Mouse (Mus musculus) forebrain, embryonic 11.5 days (tissue): ENCODE data around the gene Kcnj5. TPM values are rescaled to one million over a fixed set of nuclear protein-coding genes. Genes with fewer than 3 reads are reported as not detected.

Experiments used
- ATAC-seq: fragments of 200-750 bp; cut with Nextera tagmentation; replicated peaks from 2 replicates; pipeline ENCODE4 v1.8.0; 2017; ENCODE audit warnings: moderate TSS enrichment; ENCODE audit not compliant: low FRiP score
- DNase-seq: peaks from one replicate; pipeline ENCODE4 v3.0.0-alpha.2; 2017; ENCODE audit warnings: low spot score
- H3K27ac ChIP-seq: fragments of 300-500 bp; sonication (generic); 2 replicates; pipeline ENCODE4 v1.5.1; 2014; ENCODE audit warnings: low read depth, low read length
- H3K27me3 ChIP-seq: fragments of 300-500 bp; sonication (generic); 2 replicates; pipeline ENCODE4 v1.6.1; 2014; ENCODE audit warnings: mild to moderate bottlenecking, low read length, mixed read lengths; ENCODE audit not compliant: control insufficient read depth, insufficient read depth
- H3K36me3 ChIP-seq: fragments of 300-500 bp; sonication (generic); 2 replicates; pipeline ENCODE4 v1.6.1; 2014; ENCODE audit warnings: mild to moderate bottlenecking, low read length, moderate library complexity, mixed read lengths; ENCODE audit not compliant: control insufficient read depth, insufficient read depth
- H3K4me1 ChIP-seq: fragments of 300-500 bp; sonication (generic); replicated peaks from 2 replicates; pipeline ENCODE4 v1.6.1; 2014; ENCODE audit warnings: low read length, mixed read lengths; ENCODE audit not compliant: control insufficient read depth, insufficient read depth
- H3K4me2 ChIP-seq: fragments of 300-500 bp; sonication (generic); 2 replicates; pipeline ENCODE4 v1.6.1; 2014; ENCODE audit warnings: low read depth, mild to moderate bottlenecking, low read length, moderate library complexity, mixed read lengths; ENCODE audit not compliant: severe bottlenecking
- H3K4me3 ChIP-seq: fragments of 300-500 bp; sonication (generic); 2 replicates; pipeline ENCODE4 v1.5.1; 2014; ENCODE audit warnings: low read depth, low read length
- H3K9ac ChIP-seq: fragments of 300-500 bp; sonication (generic); 2 replicates; pipeline ENCODE4 v1.6.1; 2014; ENCODE audit warnings: low read length
- H3K9me3 ChIP-seq: fragments of 300-500 bp; sonication (generic); 2 replicates; pipeline ENCODE4 v1.6.1; 2016; ENCODE audit warnings: low read length, mixed read lengths; ENCODE audit not compliant: control insufficient read depth
- WGBS: fragments of 180-500 bp; shearing (Covaris S2); extraction: QIAGEN DNeasy Blood & Tissue Kit; methylation state at CpG from one replicate; pipeline ENCODE4 v1.1.7; 2014; 5-methylcytosine and 5-hydroxymethylcytosine counted together
- polyA plus RNA-seq: library from polyadenylated mRNA; unstranded; fragments of >200 nt; fragmentation: Nextera tagmentation; extraction: Ambion mirVana; gene quantifications from 2 replicates; pipeline ENCODE4 v1.2.1, GENCODE M21; 2014

The Kcnj5 gene
- polyA plus RNA-seq, 1 experiment from 2014 or later, result 0.88 TPM

GRCm38 (mm10) chr9:32311786-32312185 lies 32.4 kb downstream of the Kcnj5 start:
- Histone ChIP-seq H3K4me3 (no peak overlapping the region), H3K36me3 (no peaks in the 10 kb centered on the region), H3K27ac (no peak overlapping the region), H3K9ac (no peak overlapping the region), H3K27me3 (no peaks in the 10 kb centered on the region), H3K4me2 (no peak overlapping the region), H3K4me1 (no peaks in the 10 kb centered on the region), H3K9me3 (no peaks in the 10 kb centered on the region)
- ATAC-seq, result no peak
- WGBS, result 81% methylated on average over 14 of the region's 14 CpGs
- no peak for DNase-seq

- WGBS, result 73% methylated on average over 13 of the region's 13 CpGs
- Histone ChIP-seq H3K4me2 (no peak overlapping the region), H3K4me1 (no peaks in the 10 kb centered on the region), H3K27me3 (no peaks in the 10 kb centered on the region), H3K9ac (no peak overlapping the region), H3K4me3 (no peak overlapping the region), H3K36me3 (no peaks in the 10 kb centered on the region), H3K27ac (no peak overlapping the region), H3K9me3 (no peaks in the 10 kb centered on the region)
- ATAC-seq (no peak), DNase-seq (no peak)
These were observed 41.5 kb downstream of the Kcnj5 start for GRCm38 (mm10) chr9:32302501-32303150.

GRCm38 (mm10) chr9:32295061-32295800 lies 48.9 kb downstream of the Kcnj5 start:
- H3K36me3 ChIP-seq, result no peaks in the 10 kb centered on the region
- H3K9me3 ChIP-seq, result no peaks in the 10 kb centered on the region
- DNase-seq (no peak), ATAC-seq (no peak)
- no peaks in the 10 kb centered on the region for H3K4me1 ChIP-seq
- no peak overlapping the region for H3K9ac ChIP-seq
- H3K27me3 ChIP-seq, result no peaks in the 10 kb centered on the region
- no peak overlapping the region for H3K4me2 ChIP-seq
- H3K4me3 ChIP-seq, result no peak overlapping the region
- WGBS, result 93% methylated on average over 9 of the region's 9 CpGs
- no peak overlapping the region for H3K27ac ChIP-seq

GRCm38 (mm10) chr9:32292686-32293085 lies 51.5 kb downstream of the Kcnj5 start:
- H3K27me3 ChIP-seq, result no peaks in the 10 kb centered on the region
- H3K36me3 ChIP-seq, result no peaks in the 10 kb centered on the region
- H3K9ac ChIP-seq, result no peak overlapping the region
- WGBS, result 48% methylated on average over 5 of the region's 5 CpGs
- H3K4me1 ChIP-seq, result no peaks in the 10 kb centered on the region
- no peak overlapping the region for H3K4me3 ChIP-seq
- no peaks in the 10 kb centered on the region for H3K9me3 ChIP-seq
- no peak for DNase-seq
- no peak for ATAC-seq
- H3K27ac ChIP-seq, result no peak overlapping the region
- H3K4me2 ChIP-seq, result no peak overlapping the region

- Histone ChIP-seq H3K4me3 (no peak overlapping the region), H3K27me3 (no peaks in the 10 kb centered on the region), H3K9ac (no peak overlapping the region), H3K36me3 (no peaks in the 10 kb centered on the region), H3K4me2 (no peak overlapping the region), H3K27ac (no peak overlapping the region), H3K9me3 (no peaks in the 10 kb centered on the region), H3K4me1 (no peaks in the 10 kb centered on the region)
- no peak for ATAC-seq
- DNase-seq, result no peak
- WGBS, result 34% methylated on average over 7 of the region's 7 CpGs
These were observed 52.5 kb downstream of the Kcnj5 start for GRCm38 (mm10) chr9:32291618-32292017.

GRCm38 (mm10) chr9:32283591-32283990 lies 60.6 kb downstream of the Kcnj5 start:
- Histone ChIP-seq H3K27ac (no peak overlapping the region), H3K4me3 (no peak overlapping the region), H3K4me2 (no peak overlapping the region), H3K27me3 (no peaks in the 10 kb centered on the region), H3K4me1 (no peaks in the 10 kb centered on the region), H3K36me3 (no peaks in the 10 kb centered on the region), H3K9me3 (no peaks in the 10 kb centered on the region), H3K9ac (no peak overlapping the region)
- ATAC-seq, result no peak
- 94% methylated on average over 5 of the region's 5 CpGs for WGBS
- DNase-seq, result no peak

GRCm38 (mm10) chr9:32280456-32280855 lies 63.7 kb downstream of the Kcnj5 start:
- no peak overlapping the region for H3K4me2 ChIP-seq
- no peaks in the 10 kb centered on the region for H3K27me3 ChIP-seq
- H3K9me3 ChIP-seq, result no peaks in the 10 kb centered on the region
- ATAC-seq (no peak), DNase-seq (no peak)
- no peaks in the 10 kb centered on the region for H3K4me1 ChIP-seq
- WGBS, result 89% methylated on average over 5 of the region's 5 CpGs
- H3K4me3 ChIP-seq, result no peak overlapping the region
- H3K27ac ChIP-seq, result no peak overlapping the region
- no peak overlapping the region for H3K9ac ChIP-seq
- H3K36me3 ChIP-seq, result no peaks in the 10 kb centered on the region

- DNase-seq (no peak), ATAC-seq (no peak)
- H3K9ac ChIP-seq, result no peak overlapping the region
- H3K4me3 ChIP-seq, result no peak overlapping the region
- no peaks in the 10 kb centered on the region for H3K36me3 ChIP-seq
- no peaks in the 10 kb centered on the region for H3K4me1 ChIP-seq
- H3K27ac ChIP-seq, result no peak overlapping the region
- WGBS, result 71% methylated on average over 3 of the region's 3 CpGs
- no peaks in the 10 kb centered on the region for H3K9me3 ChIP-seq
- H3K4me2 ChIP-seq, result no peak overlapping the region
- H3K27me3 ChIP-seq, result no peaks in the 10 kb centered on the region
These were observed 64.4 kb downstream of the Kcnj5 start for GRCm38 (mm10) chr9:32279789-32280188.

GRCm38 (mm10) chr9:32278052-32278451 lies 66.1 kb downstream of the Kcnj5 start:
- Histone ChIP-seq H3K9ac (no peak overlapping the region), H3K4me3 (no peak overlapping the region), H3K9me3 (no peaks in the 10 kb centered on the region), H3K27ac (no peak overlapping the region), H3K4me1 (no peaks in the 10 kb centered on the region), H3K27me3 (no peaks in the 10 kb centered on the region), H3K4me2 (no peak overlapping the region), H3K36me3 (no peaks in the 10 kb centered on the region)
- DNase-seq, result no peak
- WGBS, result 89% methylated on average over 5 of the region's 5 CpGs
- ATAC-seq, result no peak
